Mouse (Mus musculus): ENCODE data around the gene A930009A15Rik. TPM values are rescaled to one million over a fixed set of nuclear protein-coding genes. Genes with fewer than 3 reads are reported as not detected.

Gene A930009A15Rik
- total and polyA plus RNA-seq, 2 experiments from 2014 or later, result 1.5 TPM; not detected in 1

DNA sequence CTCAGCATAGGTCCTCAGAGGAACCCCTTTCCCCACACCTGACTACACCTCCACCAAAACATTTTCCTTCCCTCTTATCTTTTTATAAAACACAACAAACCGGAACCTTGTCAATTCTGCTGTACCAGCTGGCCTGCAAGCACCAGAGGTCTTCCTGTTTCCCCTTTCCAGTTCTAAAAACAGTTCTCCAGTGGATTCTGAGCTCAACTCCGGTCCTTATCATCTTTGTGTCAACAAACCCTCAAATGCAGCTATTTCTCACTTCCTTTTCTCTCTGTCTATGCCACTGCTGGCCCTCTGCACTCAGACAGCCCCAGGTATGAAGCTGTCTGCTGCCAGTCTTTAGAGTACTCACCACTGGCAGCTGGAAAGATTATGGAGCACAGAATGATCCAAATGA is 39.0 kb upstream of the A930009A15Rik start:
- DNase-seq (ENCODE audit: low spot score) (no peak), ATAC-seq (ENCODE audit: low FRiP score) (no peak)
- Histone ChIP-seq H3K36me3 (ENCODE audit: insufficient read depth, low read length) (no peaks in the 10 kb centered on the region), H3K4me2 (ENCODE audit: low read depth, low read length, poor library complexity, severe bottlenecking) (no peak overlapping the region), H3K4me3 (ENCODE audit: low read depth, low read length) (no peak overlapping the region), H3K9me3 (ENCODE audit: low read length) (no peaks in the 10 kb centered on the region), H3K27me3 (ENCODE audit: insufficient read depth, low read length) (no peaks in the 10 kb centered on the region), H3K9ac (replicated peaks; ENCODE audit: low read length, poor library complexity, severe bottlenecking) (no peak overlapping the region), H3K4me1 (ENCODE audit: insufficient read depth, low read length) (no peaks in the 10 kb centered on the region), H3K27ac (ENCODE audit: low read depth, low read length) (no peak overlapping the region)
- no peak for TF ChIP-seq CTCF (IDR thresholded peaks at IDR 0.05)
- 74% methylated on average over 2 of the region's 2 CpGs for WGBS

- ATAC-seq (ENCODE audit: low FRiP score), result no peak
- Histone ChIP-seq H3K4me3 (ENCODE audit: low read depth, low read length) (no peak overlapping the region), H3K36me3 (ENCODE audit: insufficient read depth, low read length) (no peaks in the 10 kb centered on the region), H3K9me3 (ENCODE audit: low read length) (no peaks in the 10 kb centered on the region), H3K27ac (ENCODE audit: low read depth, low read length) (no peak overlapping the region), H3K27me3 (ENCODE audit: insufficient read depth, low read length) (no peaks in the 10 kb centered on the region), H3K4me1 (ENCODE audit: insufficient read depth, low read length) (no peaks in the 10 kb centered on the region), H3K9ac (replicated peaks; ENCODE audit: low read length, poor library complexity, severe bottlenecking) (no peak overlapping the region), H3K4me2 (ENCODE audit: low read depth, low read length, poor library complexity, severe bottlenecking) (no peak overlapping the region)
- 83% methylated on average over 6 of the region's 6 CpGs for WGBS
- DNase-seq (ENCODE audit: low spot score), result no peak
- TF ChIP-seq CTCF (IDR thresholded peaks at IDR 0.05), result no peak
Observed at GRCm38 (mm10) chr10:115542917-115543316, 26.9 kb upstream of the A930009A15Rik start.

DNA sequence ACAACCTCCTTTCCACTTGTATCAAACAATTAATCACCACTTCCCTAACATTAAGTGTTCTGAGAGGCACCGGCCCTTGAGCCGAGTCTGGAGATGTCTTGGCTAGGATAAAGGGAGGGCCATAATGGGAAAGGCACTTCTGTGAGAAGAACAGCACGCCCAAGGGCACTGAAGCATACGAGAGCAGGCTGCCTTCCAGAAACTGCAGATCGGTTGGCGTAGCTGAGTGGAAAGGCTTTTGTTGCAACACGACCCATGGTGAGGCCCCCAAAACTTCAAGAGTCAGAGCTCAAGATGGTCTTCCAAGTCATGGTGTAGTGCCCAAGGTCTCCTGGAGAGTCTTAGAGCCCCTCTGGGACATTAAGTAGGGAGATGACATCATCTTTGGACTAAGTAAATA is 19.5 kb upstream of the A930009A15Rik start:
- H3K4me3 ChIP-seq (ENCODE audit: low read depth, low read length), result no peak overlapping the region
- no peaks in the 10 kb centered on the region for H3K36me3 ChIP-seq (ENCODE audit: insufficient read depth, low read length)
- H3K9me3 ChIP-seq (ENCODE audit: low read length), result no peaks in the 10 kb centered on the region
- no peaks in the 10 kb centered on the region for H3K27me3 ChIP-seq (ENCODE audit: insufficient read depth, low read length)
- H3K4me2 ChIP-seq (ENCODE audit: low read depth, low read length, poor library complexity, severe bottlenecking), result no peak overlapping the region
- H3K4me1 ChIP-seq (ENCODE audit: insufficient read depth, low read length), result no peaks in the 10 kb centered on the region
- WGBS, result 32% methylated on average over 7 of the region's 7 CpGs
- no peak overlapping the region for H3K27ac ChIP-seq (ENCODE audit: low read depth, low read length)
- H3K9ac ChIP-seq (replicated peaks; ENCODE audit: low read length, poor library complexity, severe bottlenecking), result no peak overlapping the region
- peak; percentile 61 for DNase-seq (ENCODE audit: low spot score)
- ATAC-seq (ENCODE audit: low FRiP score), result no peak
- TF ChIP-seq CTCF (IDR thresholded peaks at IDR 0.05), result no peak

- Histone ChIP-seq H3K9ac (replicated peaks; ENCODE audit: low read length, poor library complexity, severe bottlenecking) (no peak overlapping the region), H3K4me2 (ENCODE audit: low read depth, low read length, poor library complexity, severe bottlenecking) (no peak overlapping the region), H3K27me3 (ENCODE audit: insufficient read depth, low read length) (no peaks in the 10 kb centered on the region), H3K4me3 (ENCODE audit: low read depth, low read length) (no peak overlapping the region), H3K36me3 (ENCODE audit: insufficient read depth, low read length) (no peaks in the 10 kb centered on the region), H3K9me3 (ENCODE audit: low read length) (no peaks in the 10 kb centered on the region), H3K4me1 (ENCODE audit: insufficient read depth, low read length) (no peaks in the 10 kb centered on the region), H3K27ac (ENCODE audit: low read depth, low read length) (no peak overlapping the region)
- ATAC-seq (ENCODE audit: low FRiP score), result no peak
- DNase-seq (ENCODE audit: low spot score), result no peak
- 86% methylated on average over 3 of the region's 3 CpGs for WGBS
- no peak for TF ChIP-seq CTCF (IDR thresholded peaks at IDR 0.05)
Observed at GRCm38 (mm10) chr10:115551069-115551468, 18.7 kb upstream of the A930009A15Rik start.

DNA sequence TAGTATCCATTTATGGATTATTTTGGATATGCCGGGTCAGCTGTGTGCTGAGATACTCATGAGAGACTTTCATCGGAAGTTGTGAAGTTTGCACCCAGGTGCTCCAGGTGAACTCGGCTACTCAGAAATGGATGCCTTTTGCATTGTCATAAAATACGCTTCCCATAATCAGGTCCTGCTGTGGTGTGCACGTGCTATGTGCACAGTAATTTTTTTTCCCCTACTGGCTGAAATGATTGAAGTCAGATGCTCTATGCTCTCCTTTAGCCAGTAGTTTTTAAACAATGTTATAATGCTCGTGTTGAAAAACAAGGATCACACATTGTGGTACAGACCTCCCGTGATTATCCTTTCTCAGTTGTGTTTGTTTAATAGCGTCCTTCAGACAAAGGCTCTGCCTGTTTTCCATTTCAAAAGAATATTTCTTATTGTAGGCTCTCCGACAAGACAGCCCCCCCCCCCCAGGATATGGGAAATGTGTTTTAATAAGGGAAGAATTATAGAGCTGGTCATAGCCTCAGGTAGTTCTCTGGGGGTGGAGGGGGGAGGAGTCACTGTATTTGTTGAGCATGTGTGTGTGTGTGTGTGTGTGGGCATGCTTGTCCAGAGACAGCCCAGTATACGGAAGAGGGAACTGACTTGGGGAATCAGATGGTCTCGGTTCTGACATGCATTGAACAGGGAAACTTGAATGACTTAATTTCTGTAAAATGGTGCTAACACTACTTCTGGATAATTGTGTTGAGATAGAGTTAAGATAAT is 16.3 kb upstream of the A930009A15Rik start:
- Histone ChIP-seq H3K27ac (ENCODE audit: low read depth, low read length) (no peak overlapping the region), H3K9me3 (ENCODE audit: low read length) (no peaks in the 10 kb centered on the region), H3K4me1 (ENCODE audit: insufficient read depth, low read length) (no peaks in the 10 kb centered on the region), H3K9ac (replicated peaks; ENCODE audit: low read length, poor library complexity, severe bottlenecking) (no peak overlapping the region), H3K36me3 (ENCODE audit: insufficient read depth, low read length) (no peaks in the 10 kb centered on the region), H3K27me3 (ENCODE audit: insufficient read depth, low read length) (no peaks in the 10 kb centered on the region), H3K4me3 (ENCODE audit: low read depth, low read length) (no peak overlapping the region), H3K4me2 (ENCODE audit: low read depth, low read length, poor library complexity, severe bottlenecking) (no peak overlapping the region)
- no peak for ATAC-seq (ENCODE audit: low FRiP score)
- no peak for DNase-seq (ENCODE audit: low spot score)
- 42% methylated on average over 11 of the region's 11 CpGs for WGBS
- TF ChIP-seq CTCF (IDR thresholded peaks at IDR 0.05), result no peak

- Histone ChIP-seq H3K9ac (replicated peaks; ENCODE audit: low read length, poor library complexity, severe bottlenecking) (no peak overlapping the region), H3K36me3 (ENCODE audit: insufficient read depth, low read length) (no peaks in the 10 kb centered on the region), H3K4me1 (ENCODE audit: insufficient read depth, low read length) (no peaks in the 10 kb centered on the region), H3K4me2 (ENCODE audit: low read depth, low read length, poor library complexity, severe bottlenecking) (no peak overlapping the region), H3K4me3 (ENCODE audit: low read depth, low read length) (no peak overlapping the region), H3K27me3 (ENCODE audit: insufficient read depth, low read length) (no peaks in the 10 kb centered on the region), H3K9me3 (ENCODE audit: low read length) (no peaks in the 10 kb centered on the region), H3K27ac (ENCODE audit: low read depth, low read length) (no peak overlapping the region)
- no peak for DNase-seq (ENCODE audit: low spot score)
- ATAC-seq (ENCODE audit: low FRiP score), result no peak
- 54% methylated on average over 2 of the region's 2 CpGs for WGBS
- no peak for TF ChIP-seq CTCF (IDR thresholded peaks at IDR 0.05)
Observed at GRCm38 (mm10) chr10:115555191-115555765, 14.5 kb upstream of the A930009A15Rik start.
